Mouse (Mus musculus): ENCODE measurements around the gene Fxyd3. TPM values are rescaled to one million over a fixed set of nuclear protein-coding genes. Genes with fewer than 3 reads are reported as not detected.

Fxyd3 gene
- polyA plus RNA-seq, 1 experiment from 2014 or later: 2.2 TPM

DNA sequence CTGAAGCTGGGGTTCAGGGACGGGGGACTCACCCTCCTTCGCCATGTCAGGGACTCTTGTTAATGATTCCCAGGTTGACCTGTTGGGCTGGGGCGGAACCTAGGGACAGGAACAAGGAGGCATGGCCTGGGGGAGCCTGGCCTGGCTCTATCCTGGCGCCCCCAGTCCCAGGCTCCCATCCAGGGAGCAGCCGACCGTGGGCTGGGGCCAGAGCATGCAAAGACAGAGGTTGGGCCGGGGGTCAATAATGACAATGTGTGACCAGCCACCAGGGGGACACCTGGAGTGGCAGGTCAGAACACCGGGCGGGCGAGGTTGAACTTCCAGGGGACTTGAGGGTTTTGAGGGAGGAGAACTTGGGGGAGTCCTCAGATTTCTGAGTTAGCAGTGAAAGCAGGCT is 38.1 kb upstream of the Fxyd3 start:
- ATAC-seq (ENCODE audit: extremely low read depth, insufficient number of reproducible peaks, low FRiP score, low TSS enrichment): no peak
- H3K27ac ChIP-seq (replicated peaks): no peak overlapping the region
- H3K4me3 ChIP-seq: no peak overlapping the region

GRCm38 (mm10) chr7:31113800-31114199 is 37.3 kb upstream of the Fxyd3 start:
- peaks cover 42% of the 10 kb centered on the region for H3K4me1 ChIP-seq
- WGBS: 71% methylated on average over 6 of the region's 6 CpGs
- ATAC-seq (ENCODE audit: extremely low read depth, insufficient number of reproducible peaks, low FRiP score, low TSS enrichment): no peak
- no peaks in the 10 kb centered on the region for H3K27me3 ChIP-seq (replicated peaks)
- no peaks in the 10 kb centered on the region for H3K9me3 ChIP-seq
- no peak overlapping the region for H3K4me2 ChIP-seq
- no peak overlapping the region for H3K4me3 ChIP-seq
- H3K36me3 ChIP-seq: no peaks in the 10 kb centered on the region
- no peak overlapping the region for H3K9ac ChIP-seq
- no peak overlapping the region for H3K27ac ChIP-seq (replicated peaks)

More for the DNA sequence above, 38.1 kb upstream of the Fxyd3 start:
- Histone ChIP-seq H3K4me1 (peaks cover 34% of the 10 kb centered on the region), H3K27me3 (replicated peaks) (no peaks in the 10 kb centered on the region), H3K9ac (no peak overlapping the region), H3K36me3 (no peaks in the 10 kb centered on the region), H3K9me3 (no peaks in the 10 kb centered on the region), H3K4me2 (0 out of 2 replicates have a peak overlapping the region, but pooled peaks have one; percentile 48)
- WGBS: 62% methylated on average over 10 of the region's 10 CpGs

DNA sequence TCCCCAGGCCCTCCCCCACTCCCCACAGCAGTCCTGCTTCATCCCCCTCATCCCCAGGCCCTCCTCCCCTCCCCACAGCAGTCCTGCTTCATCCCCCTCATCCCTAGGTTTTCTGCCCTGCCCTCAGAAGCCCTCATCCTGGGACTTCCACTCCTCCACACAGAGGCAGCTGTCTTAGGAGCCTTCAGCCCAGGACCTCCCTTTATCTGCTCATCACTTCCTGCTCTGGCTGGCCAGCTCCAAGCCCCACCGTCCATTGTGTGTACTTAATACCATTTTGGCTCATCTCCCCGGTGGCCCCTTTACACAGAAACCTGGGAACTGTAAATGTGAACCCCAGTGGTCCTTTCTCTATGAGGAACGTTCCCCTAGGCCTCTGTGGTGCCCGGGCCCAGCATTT is 35.5 kb upstream of the Fxyd3 start:
- no peaks in the 10 kb centered on the region for H3K36me3 ChIP-seq
- H3K9me3 ChIP-seq: no peaks in the 10 kb centered on the region
- H3K27me3 ChIP-seq (replicated peaks): no peaks in the 10 kb centered on the region
- 40% methylated on average over 4 of the region's 4 CpGs for WGBS
- H3K4me1 ChIP-seq: peaks cover 39% of the 10 kb centered on the region
- ATAC-seq (ENCODE audit: extremely low read depth, insufficient number of reproducible peaks, low FRiP score, low TSS enrichment): no peak
- no peak overlapping the region for H3K9ac ChIP-seq
- H3K27ac ChIP-seq (replicated peaks): peak overlapping the region; percentile 54
- no peak overlapping the region for H3K4me2 ChIP-seq
- H3K4me3 ChIP-seq: no peak overlapping the region

GRCm38 (mm10) chr7:31110861-31111385 is 34.4 kb upstream of the Fxyd3 start:
- no peaks in the 10 kb centered on the region for H3K9me3 ChIP-seq
- H3K4me1 ChIP-seq: peaks cover 33% of the 10 kb centered on the region
- no peak overlapping the region for H3K4me3 ChIP-seq
- no peak for ATAC-seq (ENCODE audit: extremely low read depth, insufficient number of reproducible peaks, low FRiP score, low TSS enrichment)
- no peak overlapping the region for H3K4me2 ChIP-seq
- WGBS: 71% methylated on average over 15 of the region's 15 CpGs
- H3K9ac ChIP-seq: no peak overlapping the region
- no peak overlapping the region for H3K27ac ChIP-seq (replicated peaks)
- H3K36me3 ChIP-seq: no peaks in the 10 kb centered on the region
- no peaks in the 10 kb centered on the region for H3K27me3 ChIP-seq (replicated peaks)

GRCm38 (mm10) chr7:31109796-31110195 is 33.3 kb upstream of the Fxyd3 start:
- Histone ChIP-seq H3K9ac (no peak overlapping the region), H3K9me3 (no peaks in the 10 kb centered on the region), H3K4me1 (peaks cover 27% of the 10 kb centered on the region), H3K4me2 (no peak overlapping the region), H3K27me3 (replicated peaks) (no peaks in the 10 kb centered on the region), H3K36me3 (no peaks in the 10 kb centered on the region), H3K27ac (replicated peaks) (no peak overlapping the region), H3K4me3 (no peak overlapping the region)
- WGBS: 77% methylated on average over 5 of the region's 5 CpGs
- ATAC-seq (ENCODE audit: extremely low read depth, insufficient number of reproducible peaks, low FRiP score, low TSS enrichment): no peak

GRCm38 (mm10) chr7:31109091-31109490 is 32.6 kb upstream of the Fxyd3 start:
- 36% methylated on average over 5 of the region's 7 CpGs for WGBS
- Histone ChIP-seq H3K4me1 (peaks cover 26% of the 10 kb centered on the region), H3K9me3 (no peaks in the 10 kb centered on the region), H3K36me3 (no peaks in the 10 kb centered on the region), H3K9ac (0 out of 2 replicates have a peak overlapping the region, but pooled peaks have one; percentile 38), H3K27ac (replicated peaks) (no peak overlapping the region), H3K27me3 (replicated peaks) (peaks cover 4% of the 10 kb centered on the region), H3K4me3 (no peak overlapping the region), H3K4me2 (no peak overlapping the region)
- no peak; the same call in 1 of the 2 replicates for ATAC-seq (ENCODE audit: extremely low read depth, insufficient number of reproducible peaks, low FRiP score, low TSS enrichment)

- H3K27ac ChIP-seq (replicated peaks): no peak overlapping the region
- no peak overlapping the region for H3K9ac ChIP-seq
- ATAC-seq (ENCODE audit: extremely low read depth, insufficient number of reproducible peaks, low FRiP score, low TSS enrichment): no peak
- peaks cover 26% of the 10 kb centered on the region for H3K4me1 ChIP-seq
- no peaks in the 10 kb centered on the region for H3K9me3 ChIP-seq
- WGBS: 82% methylated on average over 11 of the region's 11 CpGs
- H3K27me3 ChIP-seq (replicated peaks): peaks cover 17% of the 10 kb centered on the region
- H3K36me3 ChIP-seq: no peaks in the 10 kb centered on the region
- no peak overlapping the region for H3K4me3 ChIP-seq
- no peak overlapping the region for H3K4me2 ChIP-seq
These were observed 31.3 kb upstream of the Fxyd3 start for GRCm38 (mm10) chr7:31107781-31108180.

DNA sequence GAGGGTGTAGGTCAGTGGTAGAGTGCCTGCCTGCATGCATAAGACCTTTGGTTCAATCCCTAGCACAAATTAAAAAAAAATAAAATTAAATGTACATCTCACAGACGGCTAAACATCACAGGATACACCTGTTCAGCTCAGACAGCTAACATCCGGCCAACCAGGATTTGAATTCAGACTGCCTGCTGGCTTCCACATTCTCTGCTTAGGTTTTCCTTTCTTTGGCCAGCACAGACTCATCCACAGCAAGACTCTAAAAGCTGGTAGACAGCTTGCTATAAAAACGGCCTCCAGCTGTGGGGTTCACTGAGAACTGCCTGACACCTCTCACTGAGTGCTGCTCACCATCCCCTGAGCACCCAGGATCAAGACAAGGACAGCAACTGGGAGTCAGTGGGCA is 29.7 kb upstream of the Fxyd3 start:
- no peak overlapping the region for H3K9ac ChIP-seq
- 46% methylated on average over 3 of the region's 3 CpGs for WGBS
- no peak overlapping the region for H3K4me3 ChIP-seq
- no peaks in the 10 kb centered on the region for H3K36me3 ChIP-seq
- H3K27me3 ChIP-seq (replicated peaks): peaks cover 27% of the 10 kb centered on the region
- no peak for ATAC-seq (ENCODE audit: extremely low read depth, insufficient number of reproducible peaks, low FRiP score, low TSS enrichment)
- H3K9me3 ChIP-seq: no peaks in the 10 kb centered on the region
- no peak overlapping the region for H3K4me2 ChIP-seq
- no peak overlapping the region for H3K27ac ChIP-seq (replicated peaks)
- H3K4me1 ChIP-seq: peaks cover 20% of the 10 kb centered on the region

DNA sequence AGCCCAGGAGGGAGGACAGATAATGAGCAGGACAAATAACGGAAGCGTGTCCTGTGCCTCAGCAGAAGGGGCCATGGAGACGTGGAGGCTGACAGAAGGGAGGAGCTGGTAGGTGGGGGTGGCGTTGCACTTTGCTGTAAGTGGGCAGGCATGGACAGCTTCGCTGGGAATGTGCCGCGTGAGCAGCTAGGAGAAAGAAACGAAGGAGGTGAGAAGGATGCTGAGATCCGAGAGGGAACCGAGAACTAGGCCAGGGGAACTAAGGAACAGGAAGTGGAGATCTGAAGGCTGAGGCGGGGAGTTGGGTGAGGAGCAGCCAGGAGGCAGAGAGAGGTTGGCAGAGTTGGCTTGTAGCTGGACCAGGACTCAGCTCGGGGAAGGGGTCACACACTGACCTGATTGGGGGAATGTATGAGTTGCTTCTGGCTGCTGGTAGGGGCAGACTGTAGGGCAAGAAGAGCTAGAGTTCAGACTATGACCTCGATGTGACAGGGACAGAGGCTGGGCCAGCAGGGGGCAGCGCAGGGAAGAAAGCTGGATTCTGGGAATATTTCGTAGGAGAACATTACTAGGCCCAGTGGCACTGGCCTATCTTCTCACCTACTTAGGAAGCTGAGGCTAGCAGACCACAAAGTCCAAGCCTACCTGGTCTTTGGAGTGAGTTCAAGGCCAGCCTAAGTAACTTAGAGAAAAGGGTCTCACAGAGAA is 28.7 kb upstream of the Fxyd3 start:
- H3K9me3 ChIP-seq: no peaks in the 10 kb centered on the region
- H3K4me3 ChIP-seq: 0 out of 2 replicates have a peak overlapping the region, but pooled peaks have one; percentile 4
- H3K27me3 ChIP-seq (replicated peaks): peaks cover 27% of the 10 kb centered on the region
- H3K27ac ChIP-seq (replicated peaks): peak overlapping the region; percentile 53
- ATAC-seq (ENCODE audit: extremely low read depth, insufficient number of reproducible peaks, low FRiP score, low TSS enrichment): no peak
- H3K9ac ChIP-seq: peak overlapping the region; percentile 37; the same call in 1 of the 2 replicates
- H3K4me1 ChIP-seq: peaks cover 16% of the 10 kb centered on the region
- WGBS: 37% methylated on average over 15 of the region's 15 CpGs
- H3K4me2 ChIP-seq: no peak overlapping the region
- H3K36me3 ChIP-seq: no peaks in the 10 kb centered on the region

- H3K4me2 ChIP-seq: no peak overlapping the region
- H3K27ac ChIP-seq (replicated peaks): no peak overlapping the region
- peaks cover 8% of the 10 kb centered on the region for H3K4me1 ChIP-seq
- H3K27me3 ChIP-seq (replicated peaks): peaks cover 27% of the 10 kb centered on the region
- H3K9me3 ChIP-seq: no peaks in the 10 kb centered on the region
- no peaks in the 10 kb centered on the region for H3K36me3 ChIP-seq
- no peak overlapping the region for H3K9ac ChIP-seq
- WGBS: 61% methylated on average over 14 of the region's 14 CpGs
- ATAC-seq (ENCODE audit: extremely low read depth, insufficient number of reproducible peaks, low FRiP score, low TSS enrichment): no peak
- H3K4me3 ChIP-seq: no peak overlapping the region
These were observed 24.3 kb upstream of the Fxyd3 start for GRCm38 (mm10) chr7:31100786-31101185.

GRCm38 (mm10) chr7:31099612-31099982 is 23.1 kb upstream of the Fxyd3 start:
- 80% methylated on average over 6 of the region's 6 CpGs for WGBS
- H3K36me3 ChIP-seq: no peaks in the 10 kb centered on the region
- no peak overlapping the region for H3K9ac ChIP-seq
- no peaks in the 10 kb centered on the region for H3K9me3 ChIP-seq
- H3K4me1 ChIP-seq: peaks cover 3% of the 10 kb centered on the region
- no peak overlapping the region for H3K4me3 ChIP-seq
- H3K27ac ChIP-seq (replicated peaks): no peak overlapping the region
- ATAC-seq (ENCODE audit: extremely low read depth, insufficient number of reproducible peaks, low FRiP score, low TSS enrichment): no peak
- peaks cover 27% of the 10 kb centered on the region for H3K27me3 ChIP-seq (replicated peaks)
- no peak overlapping the region for H3K4me2 ChIP-seq

All from heart, embryonic 13.5 days (tissue).